Mouse (Mus musculus): ENCODE measurements around the gene Gin1. TPM values are rescaled to one million over a fixed set of nuclear protein-coding genes. Genes with fewer than 3 reads are reported as not detected.

Gin1 gene
- polyA plus RNA-seq (2017; shearing (Covaris generic)), result 25.4 TPM

DNA sequence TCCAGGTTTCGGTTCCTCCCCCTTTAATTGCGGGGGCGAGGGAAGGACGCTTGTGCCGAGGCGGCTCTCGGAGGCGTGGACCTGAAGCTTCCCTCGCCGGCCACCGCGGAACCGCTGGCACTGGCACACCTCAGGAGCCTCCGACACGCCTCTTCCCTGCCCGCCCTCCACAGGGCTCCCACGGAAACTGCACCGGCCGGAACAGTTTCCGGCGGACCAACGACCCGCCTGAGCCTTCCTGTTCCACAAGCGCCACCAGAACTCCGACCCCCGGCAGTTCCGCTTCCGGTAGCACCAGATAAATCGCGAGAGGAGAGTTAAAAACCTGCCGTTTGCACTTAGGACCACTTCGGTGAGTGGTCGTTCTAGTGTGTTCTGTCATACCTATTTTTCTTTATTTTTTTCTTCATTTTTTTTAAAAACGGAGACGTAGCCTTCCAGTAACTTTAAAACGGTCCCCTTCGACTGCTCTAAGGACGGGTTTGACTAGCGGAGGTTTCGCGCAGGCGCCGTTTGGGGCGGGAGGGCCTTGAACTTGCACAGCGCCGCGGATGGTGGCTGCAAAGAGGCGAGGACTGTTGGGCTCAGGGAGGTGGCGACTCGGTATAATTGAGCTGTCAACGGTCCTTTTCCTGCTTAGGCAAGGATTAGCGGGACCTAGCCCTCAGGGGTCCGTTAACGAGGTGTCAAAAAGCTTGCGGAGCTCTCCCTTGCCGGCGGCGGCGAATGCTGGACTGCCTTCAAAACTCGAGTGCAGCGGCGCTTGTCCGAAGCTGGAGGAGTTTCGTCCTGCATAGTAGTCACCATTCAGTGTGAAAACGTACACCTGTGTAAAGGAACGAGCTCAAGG is at the start of gene Gin1, which contains the start of gene Ppip5k2:
Gin1 (plus strand) TSS at position 269 of the 850 bp plus-strand sequence.
Ppip5k2 (minus strand) TSS at position 508 of the 850 bp plus-strand sequence.

Other genes starting within 250 kb of the Gin1 start
- gene D1Ertd622e, start 108.1 kb upstream of the Gin1 start, polyA plus RNA-seq (2017; shearing (Covaris generic)), result 20.1 TPM
- 77.0 TPM for gene Ppip5k2, start 239 bp downstream of the Gin1 start, polyA plus RNA-seq (2017; shearing (Covaris generic))